Mouse (Mus musculus) CH12.LX (cell line): ENCODE measurements around the gene Gm20388.

Source experiments
- POLR2A ChIP-seq: IDR thresholded peaks from 2 replicates; pipeline ENCODE4 v1.6.1; 2011; ENCODE audit warnings: low read depth, mild to moderate bottlenecking, improper control_type of control experiment, low read length
- TCF12 ChIP-seq: IDR thresholded peaks from 2 replicates; pipeline ENCODE4 v1.6.1; 2014; ENCODE audit warnings: low read depth, mild to moderate bottlenecking, inconsistent platforms, low read length, improper control_type of control experiment

DNA sequence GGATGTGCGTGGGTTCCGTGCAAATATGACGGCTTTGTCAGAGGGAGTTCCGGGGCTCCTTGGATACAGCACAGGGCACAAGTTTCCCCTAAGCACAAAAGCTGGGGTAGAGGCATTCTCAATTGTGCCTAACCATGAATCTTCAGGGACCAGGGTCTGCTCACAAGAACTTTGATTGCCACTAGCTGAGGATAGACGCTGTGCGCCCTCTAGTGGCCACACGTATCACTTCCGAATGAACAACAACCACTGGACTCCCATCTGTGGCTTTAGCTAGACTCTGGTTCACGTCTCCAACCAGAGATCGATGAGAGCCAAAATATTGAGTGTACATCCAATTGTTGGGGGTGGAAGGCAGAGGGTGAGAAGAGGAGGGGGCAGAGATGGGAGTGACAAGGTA, 2015.0 kb downstream of the Gm20388 start:
- TF ChIP-seq POLR2A (peak; percentile 32; the same call in 1 of the 2 replicates), TCF12 (0 out of 2 replicates have a peak, but pooled peaks have one; percentile 30)
